In genomic region chr2:113449924-113450323, GRCm38 (mm10) we compare ENCODE assay signal across 12 mouse cellular contexts.
A peak's percentile ranks its signal among the peaks of the same experiment; 100 is the strongest.
DNase-seq lines count a peak whose midpoint lies in the region; ATAC-seq and TF ChIP-seq lines count a peak whose summit lies in the region.
"Had no signal": no experiment of that assay in that cellular context is flagged by ENCODE, and none has a peak within 500 bp of the region (broad histone marks: within the 10 kb centered on the region; RNA-seq: fewer than 3 reads in every experiment).

No protein-coding gene starts in this region.

- no peaks in the 10 kb centered on the region for H3K4me1 ChIP-seq in heart, embryonic 10.5 days
- H3K4me1 ChIP-seq: neural tube, embryonic 12.5 days had no signal

- 66% methylated on average over 3 of the region's 3 CpGs for WGBS in heart, embryonic 10.5 days

- no peak for TF ChIP-seq CTCF in Patski (IDR thresholded peaks at IDR 0.05)

- ATAC-seq in Patski, result peak; percentile 96

- H3K27me3 ChIP-seq in heart, embryonic 10.5 days (ENCODE audit: insufficient read depth, poor library complexity, severe bottlenecking), result no peaks in the 10 kb centered on the region
- no peaks in the 10 kb centered on the region for H3K27me3 ChIP-seq in Patski
- H3K27me3 ChIP-seq: neural tube, embryonic 12.5 days had no signal

- peak; percentile 19 to 32 for DNase-seq in heart, adult 9 months (ENCODE audit: low spot score in 2 of 2)
- DNase-seq in heart, embryonic 10.5 days (ENCODE audit: low spot score), result no peak
- DNase-seq in 3T3-L1 (ENCODE audit: low read depth, low spot score) (peak; percentile 85), Patski (ENCODE audit: low read depth, low spot score) (peak; percentile 90)
- DNase-seq in heart, postnatal 10 days, result peak; percentile 23 to 38
- no peak for DNase-seq in embryo, embryonic 9.5 days (ENCODE audit: extremely low spot score)
- no peak for DNase-seq in kidney, postnatal 10 days
- DNase-seq: right cerebral cortex, postnatal 4 days; thymus, adult 18-20 months had no signal

- H3K4me3 ChIP-seq in heart, embryonic 10.5 days, result no peak overlapping the region
- H3K4me3 ChIP-seq: neural tube, embryonic 12.5 days had no signal

- intact Hi-C loops in heart, postnatal 10 days (cut with DNase I), result no loop called here

- no peaks in the 10 kb centered on the region for H3K9me3 ChIP-seq in heart, embryonic 10.5 days
- H3K9me3 ChIP-seq: neural tube, embryonic 12.5 days had no signal

- in situ Hi-C loops in Patski (cut with MboI; ENCODE audit: low pct_unique_long_range_greater_than_20kb), result loop anchor here (25.0 kb wide), 1 partner anchor 938 kb away; no protein-coding TSS in a partner anchor

- H3K36me3 ChIP-seq in heart, embryonic 10.5 days, result no peaks in the 10 kb centered on the region
- H3K36me3 ChIP-seq: G1E; neural tube, embryonic 12.5 days had no signal

- POLR2A ChIA-PET in Patski (lab: Charles Lee), result interaction anchor here (0.6 to 1.7 kb wide), 2 partner anchors 9 to 27 kb away, joined by 3 to 5 read pairs; no protein-coding TSS in a partner anchor

- CTCF ChIA-PET in Patski (lab: Charles Lee), result interaction anchor here (0.7 to 1.9 kb wide), 7 partner anchors 9 to 47 kb away, joined by 3 to 7 read pairs (median 3); no protein-coding TSS in a partner anchor

- H3K27ac ChIP-seq in heart, embryonic 10.5 days, result no peak overlapping the region
- H3K27ac ChIP-seq: kidney, postnatal 0 days; neural tube, embryonic 12.5 days had no signal

Comparison
In these comparisons a context has a peak if more than half of its experiments do, and no peak if none do; other contexts are left out.
1. DNase-seq: peak in heart, adult 9 months (2 of 2), 3T3-L1 (single experiment), Patski (single experiment) and heart, postnatal 10 days (2 of 2); none in heart, embryonic 10.5 days (single experiment), embryo, embryonic 9.5 days (single experiment) and kidney, postnatal 10 days (single experiment).